Mouse (Mus musculus) heart, adult 2 months (tissue): ENCODE measurements around the gene Vill.

Source experiments
- CTCF ChIP-seq: fragments of 200-600 bp; IDR thresholded peaks from 2 replicates; pipeline ENCODE4 v1.8.1; 2022; ENCODE audit warnings: antibody characterized with exemption, mild to moderate bottlenecking, moderate library complexity
- POLR2A ChIP-seq: fragments of 200-500 bp; IDR thresholded peaks from 2 replicates; pipeline ENCODE4 v1.6.1; 2011; ENCODE audit warnings: mild to moderate bottlenecking, low read depth, low read length, control low read depth; ENCODE audit not compliant: insufficient read depth

- TF ChIP-seq CTCF: no peak
- TF ChIP-seq POLR2A: peak; percentile 61; the same call in 1 of the 2 replicates
Measured at GRCm38 (mm10) chr9:119088148-119088801, 35.7 kb downstream of the Vill start.
